Mouse (Mus musculus): ENCODE results near the gene Slc25a39.

DNA sequence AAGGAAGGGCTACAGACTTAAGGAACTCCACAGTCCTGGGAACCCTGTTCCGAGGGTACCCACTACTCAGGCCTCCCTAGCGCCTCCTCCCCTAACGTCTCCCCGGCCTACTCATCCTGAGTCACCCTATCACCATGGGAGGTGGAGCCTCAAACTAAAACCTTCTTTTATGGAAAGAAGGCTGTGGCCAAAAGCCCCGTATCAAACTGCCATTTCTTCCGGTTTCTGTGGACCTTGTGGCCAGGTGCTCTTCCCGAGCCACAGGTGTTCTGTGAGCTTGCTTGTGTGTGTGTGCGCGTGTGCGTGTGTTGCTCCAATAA lies 28.7 kb upstream of the Slc25a39 start:
- TF ChIP-seq CTCF (IDR thresholded peaks at IDR 0.05; ENCODE audit: extremely low read depth, insufficient read depth, low read length): no peak
- no peak for TF ChIP-seq POLR2A (IDR thresholded peaks at IDR 0.05; ENCODE audit: extremely low read depth, insufficient read depth, low read length)
